Mouse (Mus musculus) megakaryocyte, embryonic 14.5 days (primary cell): ENCODE results near the gene Pnpla1.
"Not testable (repeated sequence)": the region's sequence is repeated elsewhere in the genome, so short reads cannot be mapped to it uniquely, and the experiment has no call there.

Experiments used
- FLI1 ChIP-seq: IDR thresholded peaks from 2 replicates; pipeline ENCODE4 v1.6.1; 2012; ENCODE audit warnings: low read length, inconsistent platforms, mixed read lengths
- GATA1 ChIP-seq: IDR thresholded peaks from 3 replicates; pipeline ENCODE4 v1.6.1; 2012; ENCODE audit warnings: mixed read lengths, low read length, inconsistent platforms, borderline replicate concordance

- not testable (repeated sequence) for TF ChIP-seq GATA1, FLI1
Observed at GRCm38 (mm10) chr17:28841947-28842346, 16.3 kb upstream of the Pnpla1 start.
